Mouse (Mus musculus) liver, embryonic 14.5 days (tissue): Measurements from ENCODE around the gene Ddx21. TPM values are rescaled to one million over a fixed set of nuclear protein-coding genes. Genes with fewer than 3 reads are reported as not detected.

Source experiments
- ATAC-seq: fragments of 200-750 bp; cut with Nextera tagmentation; 2 replicates; pipeline ENCODE4 v1.8.0; 2017; ENCODE audit warnings: moderate number of reproducible peaks, mild to moderate bottlenecking, moderate library complexity; ENCODE audit not compliant: insufficient read depth
- DNase-seq, 3 experiments: peaks; one replicate each; pipeline ENCODE4 v3.0.0-alpha.2; 2012 to 2013; ENCODE audit warnings: low read depth in 3 of 3, low spot score in 3 of 3
- H3K27ac ChIP-seq: fragments of 300-500 bp; sonication (generic); 2 replicates; pipeline ENCODE4 v1.5.1; 2014; ENCODE audit warnings: moderate library complexity, mild to moderate bottlenecking, control low read depth, inconsistent platforms
- H3K27me3 ChIP-seq: fragments of 300-500 bp; sonication (generic); 2 replicates; pipeline ENCODE4 v1.6.1; 2014; ENCODE audit warnings: mild to moderate bottlenecking, low read length, moderate library complexity; ENCODE audit not compliant: control insufficient read depth, insufficient read depth
- H3K36me3 ChIP-seq: fragments of 300-500 bp; sonication (generic); replicated peaks from 2 replicates; pipeline ENCODE4 v1.6.1; 2014; ENCODE audit warnings: low read depth; ENCODE audit not compliant: control insufficient read depth, insufficient read depth
- H3K4me1 ChIP-seq, 2 experiments: fragments of 200-500 bp in 1 of 2; fragments of 300-500 bp in 1 of 2; sonication (generic) in 1 of 2; replicated peaks; 2 replicates each; pipeline ENCODE4 v1.6.1; 2012 to 2014; ENCODE audit warnings: antibody characterized with exemption in 1 of 2, inconsistent platforms in 1 of 2, low read length in 1 of 2; ENCODE audit not compliant: control insufficient read depth in 2 of 2, insufficient read depth in 2 of 2
- H3K4me2 ChIP-seq: fragments of 300-500 bp; sonication (generic); 2 replicates; pipeline ENCODE4 v1.6.1; 2014; ENCODE audit warnings: low read depth, mild to moderate bottlenecking, control low read depth, moderate library complexity
- H3K4me3 ChIP-seq, 2 experiments: fragments of 200-500 bp in 1 of 2; fragments of 300-500 bp in 1 of 2; sonication (generic) in 1 of 2; 2 replicates each; pipeline ENCODE4 v1.5.1; 2012 to 2014; ENCODE audit warnings: low read depth in 2 of 2, low read length in 2 of 2, mild to moderate bottlenecking in 2 of 2, control low read depth in 1 of 2, inconsistent platforms in 1 of 2, moderate library complexity in 1 of 2; ENCODE audit not compliant: insufficient read depth in 1 of 2
- H3K9ac ChIP-seq: fragments of 300-500 bp; sonication (generic); replicated peaks from 2 replicates; pipeline ENCODE4 v1.6.1; 2014; ENCODE audit warnings: mild to moderate bottlenecking, control low read depth, moderate library complexity
- H3K9me3 ChIP-seq: fragments of 300-500 bp; sonication (generic); 2 replicates; pipeline ENCODE4 v1.6.1; 2016; ENCODE audit warnings: low read length, mixed read lengths; ENCODE audit not compliant: control insufficient read depth
- CTCF ChIP-seq: IDR thresholded peaks from 2 replicates; pipeline ENCODE4 v1.5.1; 2016; ENCODE audit warnings: antibody characterized with exemption, low read depth, control low read depth
- EP300 ChIP-seq: IDR thresholded peaks from 2 replicates; pipeline ENCODE4 v1.6.1; 2016; ENCODE audit warnings: antibody characterized with exemption, low read depth
- WGBS: fragments of 180-500 bp; shearing (Covaris S2); extraction: QIAGEN DNeasy Blood & Tissue Kit; methylation state at CpG from one replicate; pipeline ENCODE4 v1.1.7; 2014; ENCODE audit not compliant: insufficient replicate concordance; 5-methylcytosine and 5-hydroxymethylcytosine counted together
- polyA plus RNA-seq, 2 experiments: library from polyadenylated mRNA; depleted of rRNA in 1 of 2; stranded (reverse) in 1 of 2; unstranded in 1 of 2; fragments of >200 nt; fragmentation: Nextera tagmentation in 1 of 2; extraction: Ambion mirVana in 1 of 2; gene quantifications; 2 replicates each; pipeline versions ENCODE4 v1.2.1 to v1.2.3; 2012 to 2014

Ddx21 gene
- polyA plus RNA-seq, 2 experiments: 19.2 to 31.5 TPM

DNA sequence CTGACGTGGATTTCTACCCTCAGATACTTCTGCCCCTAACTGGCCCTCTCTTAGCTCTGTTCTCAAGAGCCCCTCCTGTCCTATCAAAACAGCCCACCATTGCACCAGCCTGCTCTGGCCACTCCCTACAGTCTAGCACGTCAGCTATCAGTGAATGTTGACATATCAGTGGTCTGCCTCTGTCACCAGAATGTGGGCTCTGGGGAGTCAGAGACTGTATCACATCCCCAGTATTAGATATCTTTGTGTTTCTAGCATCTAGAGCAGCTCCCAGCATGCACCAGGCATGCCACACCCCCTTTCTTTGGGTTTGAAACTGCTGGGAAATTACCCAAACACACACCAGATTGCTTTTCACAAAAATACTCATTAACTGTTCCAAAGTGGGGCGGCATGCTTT lies 61.3 kb downstream of the Ddx21 start:
- no peaks in the 10 kb centered on the region for H3K9me3 ChIP-seq
- 35% methylated on average over 3 of the region's 3 CpGs for WGBS
- H3K27ac ChIP-seq: no peak overlapping the region
- ATAC-seq (peak; percentile 86), DNase-seq (peak in 1 of 3 experiments; percentile 26)
- H3K36me3 ChIP-seq: no peaks in the 10 kb centered on the region
- H3K4me2 ChIP-seq: no peak overlapping the region
- no peak overlapping the region for H3K9ac ChIP-seq
- no peaks in the 10 kb centered on the region for H3K27me3 ChIP-seq
- H3K4me1 ChIP-seq: peaks cover 8 to 16% of the 10 kb centered on the region in 2 experiments
- peak; percentile 27; the same call in 1 of the 2 replicates for TF ChIP-seq EP300
- TF ChIP-seq CTCF: no peak
- H3K4me3 ChIP-seq: no peak overlapping the region

- ATAC-seq: no peak
- no peaks in the 10 kb centered on the region for H3K36me3 ChIP-seq
- no peak overlapping the region for H3K4me2 ChIP-seq
- H3K9ac ChIP-seq: no peak overlapping the region
- WGBS: 75% methylated on average over 7 of the region's 7 CpGs
- DNase-seq: no peak
- H3K9me3 ChIP-seq: no peaks in the 10 kb centered on the region
- no peak overlapping the region for H3K27ac ChIP-seq
- H3K4me1 ChIP-seq: no peaks in the 10 kb centered on the region
- H3K4me3 ChIP-seq: no peak overlapping the region
- TF ChIP-seq EP300 (no peak), CTCF (no peak)
- H3K27me3 ChIP-seq: no peaks in the 10 kb centered on the region
These were observed 67.6 kb downstream of the Ddx21 start for GRCm38 (mm10) chr10:62534509-62534908.

DNA sequence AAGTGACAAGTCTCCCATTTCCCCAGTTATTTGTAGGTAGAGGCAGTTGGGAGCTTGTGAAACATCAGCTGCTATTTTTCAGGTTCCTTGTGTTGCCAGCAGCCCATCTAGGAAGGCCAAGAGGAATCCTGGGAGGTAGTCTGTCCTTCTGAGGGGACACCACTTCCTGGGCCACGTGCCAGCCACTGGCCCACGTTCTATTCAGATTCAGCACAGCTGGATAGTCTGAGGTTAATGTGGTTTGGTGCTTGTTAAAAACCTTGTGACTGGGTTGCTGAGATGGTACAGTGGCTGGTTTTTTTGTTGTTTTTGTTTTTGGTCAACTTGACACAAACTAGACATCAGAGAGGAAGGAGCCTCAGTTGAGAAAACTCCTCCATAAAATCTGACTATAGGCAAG lies 69.2 kb downstream of the Ddx21 start:
- H3K4me2 ChIP-seq: no peak overlapping the region
- WGBS: 9% methylated on average over 2 of the region's 2 CpGs
- TF ChIP-seq EP300 (no peak), CTCF (no peak)
- no peak for DNase-seq
- H3K9ac ChIP-seq: no peak overlapping the region
- no peaks in the 10 kb centered on the region for H3K9me3 ChIP-seq
- H3K36me3 ChIP-seq: no peaks in the 10 kb centered on the region
- no peak overlapping the region for H3K27ac ChIP-seq
- H3K27me3 ChIP-seq: no peaks in the 10 kb centered on the region
- no peak for ATAC-seq
- no peaks in the 10 kb centered on the region for H3K4me1 ChIP-seq
- no peak overlapping the region for H3K4me3 ChIP-seq

Other genes starting within 250 kb of the Ddx21 start
- gene Hk1, start 222.4 kb downstream of the Ddx21 start, polyA plus RNA-seq (2012; rRNA removed): 40.8 and 56.1 TPM in 2 replicates
- gene Hk1, start 222.4 kb downstream of the Ddx21 start, polyA plus RNA-seq (2014; fragmentation: Nextera tagmentation; extraction: Ambion mirVana): 54.2 and 58.7 TPM in 2 replicates
- gene Hkdc1, start 179.8 kb downstream of the Ddx21 start, polyA plus RNA-seq (2012; rRNA removed): 3.4 and 4.1 TPM in 2 replicates
- gene Hkdc1, start 179.8 kb downstream of the Ddx21 start, polyA plus RNA-seq (2014; fragmentation: Nextera tagmentation; extraction: Ambion mirVana): 2.4 and 2.8 TPM in 2 replicates
- gene 4930507D05Rik, start 152.8 kb downstream of the Ddx21 start, polyA plus RNA-seq (2012; rRNA removed): 0.11 TPM in 2 replicates
- 0.25 TPM in 1 of 2 replicates, not detected in the other for gene 4930507D05Rik, start 152.8 kb downstream of the Ddx21 start, polyA plus RNA-seq (2014; fragmentation: Nextera tagmentation; extraction: Ambion mirVana)
- gene Supv3l1, start 152.5 kb downstream of the Ddx21 start, polyA plus RNA-seq (2012; rRNA removed): 12.6 and 16.4 TPM in 2 replicates
- gene Supv3l1, start 152.5 kb downstream of the Ddx21 start, polyA plus RNA-seq (2014; fragmentation: Nextera tagmentation; extraction: Ambion mirVana): 13.5 and 14.4 TPM in 2 replicates
- gene Vps26a, start 115.5 kb downstream of the Ddx21 start, polyA plus RNA-seq (2012; rRNA removed): 9.1 and 14.7 TPM in 2 replicates
- gene Vps26a, start 115.5 kb downstream of the Ddx21 start, polyA plus RNA-seq (2014; fragmentation: Nextera tagmentation; extraction: Ambion mirVana): 40.6 and 42.8 TPM in 2 replicates
- 23.3 and 23.7 TPM in 2 replicates for gene Srgn, start 74.8 kb downstream of the Ddx21 start, polyA plus RNA-seq (2012; rRNA removed)
- 73.2 and 82.6 TPM in 2 replicates for gene Srgn, start 74.8 kb downstream of the Ddx21 start, polyA plus RNA-seq (2014; fragmentation: Nextera tagmentation; extraction: Ambion mirVana)
- 6.0 and 9.2 TPM in 2 replicates for gene Kif1bp, start 23.8 kb downstream of the Ddx21 start, polyA plus RNA-seq (2012; rRNA removed)
- 11.5 and 13.5 TPM in 2 replicates for gene Kif1bp, start 23.8 kb downstream of the Ddx21 start, polyA plus RNA-seq (2014; fragmentation: Nextera tagmentation; extraction: Ambion mirVana)
- gene Ddx50, start 48.9 kb upstream of the Ddx21 start, polyA plus RNA-seq (2012; rRNA removed): 9.9 and 22.7 TPM in 2 replicates
- gene Ddx50, start 48.9 kb upstream of the Ddx21 start, polyA plus RNA-seq (2014; fragmentation: Nextera tagmentation; extraction: Ambion mirVana): 36.7 and 41.0 TPM in 2 replicates
- 0.13 and 0.21 TPM in 2 replicates for gene Stox1, start 123.8 kb upstream of the Ddx21 start, polyA plus RNA-seq (2012; rRNA removed)
- 0.04 and 0.34 TPM in 2 replicates for gene Stox1, start 123.8 kb upstream of the Ddx21 start, polyA plus RNA-seq (2014; fragmentation: Nextera tagmentation; extraction: Ambion mirVana)
- 18.7 and 26.0 TPM in 2 replicates for gene Ccar1, start 190.0 kb upstream of the Ddx21 start, polyA plus RNA-seq (2012; rRNA removed)
- gene Ccar1, start 190.0 kb upstream of the Ddx21 start, polyA plus RNA-seq (2014; fragmentation: Nextera tagmentation; extraction: Ambion mirVana): 44.9 and 55.3 TPM in 2 replicates